Mouse (Mus musculus) hindbrain, embryonic 16.5 days (tissue): ENCODE results near the gene Phlda1. TPM values are rescaled to one million over a fixed set of nuclear protein-coding genes. Genes with fewer than 3 reads are reported as not detected.

ENCODE experiments used
- ATAC-seq: fragments of 200-750 bp; cut with Nextera tagmentation; 2 replicates; pipeline ENCODE4 v1.8.0; 2017; ENCODE audit warnings: moderate TSS enrichment, moderate library complexity
- H3K27ac ChIP-seq: fragments of 300-500 bp; sonication (generic); 2 replicates; pipeline ENCODE4 v1.5.1; 2014; ENCODE audit warnings: low read depth, mild to moderate bottlenecking, control low read depth, low read length, moderate library complexity
- H3K27me3 ChIP-seq: fragments of 300-500 bp; sonication (generic); replicated peaks from 2 replicates; pipeline ENCODE4 v1.6.1; 2014; ENCODE audit warnings: low read length; ENCODE audit not compliant: control insufficient read depth, insufficient read depth
- H3K36me3 ChIP-seq: fragments of 300-500 bp; sonication (generic); 2 replicates; pipeline ENCODE4 v1.6.1; 2014; ENCODE audit warnings: mild to moderate bottlenecking, low read length, moderate library complexity, mixed read lengths; ENCODE audit not compliant: control insufficient read depth, insufficient read depth
- H3K4me1 ChIP-seq: fragments of 300-500 bp; sonication (generic); 2 replicates; pipeline ENCODE4 v1.6.1; 2014; ENCODE audit warnings: low read depth, low read length; ENCODE audit not compliant: control insufficient read depth, insufficient read depth
- H3K4me2 ChIP-seq: fragments of 300-500 bp; sonication (generic); 2 replicates; pipeline ENCODE4 v1.6.1; 2014; ENCODE audit warnings: mild to moderate bottlenecking, low read length, control low read depth, moderate library complexity
- H3K4me3 ChIP-seq: fragments of 300-500 bp; sonication (generic); 2 replicates; pipeline ENCODE4 v1.5.1; 2014; ENCODE audit warnings: mild to moderate bottlenecking, low read length, control low read depth, moderate library complexity
- H3K9ac ChIP-seq: fragments of 300-500 bp; sonication (generic); 2 replicates; pipeline ENCODE4 v1.6.1; 2014; ENCODE audit warnings: low read depth, mild to moderate bottlenecking, control low read depth, low read length, moderate library complexity
- H3K9me3 ChIP-seq: fragments of 300-500 bp; sonication (generic); 2 replicates; pipeline ENCODE4 v1.6.1; 2014; ENCODE audit warnings: mild to moderate bottlenecking, low read length, moderate library complexity; ENCODE audit not compliant: control insufficient read depth
- WGBS: fragments of 180-500 bp; shearing (Covaris S2); extraction: QIAGEN DNeasy Blood & Tissue Kit; methylation state at CpG from one replicate; pipeline ENCODE4 v1.1.7; 2014; 5-methylcytosine and 5-hydroxymethylcytosine counted together
- polyA plus RNA-seq: library from polyadenylated mRNA; unstranded; fragments of >200 nt; fragmentation: Nextera tagmentation; extraction: Ambion mirVana; gene quantifications from 2 replicates; pipeline ENCODE4 v1.2.1, GENCODE M21; 2015

Gene Phlda1
- polyA plus RNA-seq, 1 experiment from 2014 or later, result 54.4 TPM

DNA sequence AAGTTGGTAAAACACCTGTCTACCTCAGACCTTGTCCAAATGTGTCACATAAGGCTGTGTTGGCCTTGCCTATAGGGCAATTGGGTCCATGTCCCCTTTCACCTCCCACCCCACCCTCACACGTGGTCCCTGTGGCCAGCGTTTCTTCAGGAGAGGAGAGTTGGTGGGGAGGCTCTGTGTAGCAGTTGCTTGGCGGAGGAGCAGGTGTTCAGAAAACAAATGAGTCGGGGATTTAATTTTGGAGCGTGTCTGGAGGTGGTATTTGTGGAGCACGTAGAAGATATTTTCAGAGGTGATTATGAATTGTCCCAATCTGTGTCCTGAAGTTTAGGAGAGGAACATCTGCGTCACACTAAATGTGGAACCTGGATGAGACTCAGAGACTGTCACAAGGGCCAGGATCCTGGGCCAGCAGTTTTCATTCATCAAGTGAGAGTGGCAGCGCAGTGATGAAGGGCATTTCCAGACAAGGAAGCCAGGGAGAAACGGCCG is 41.8 kb downstream of the Phlda1 start:
- no peaks in the 10 kb centered on the region for H3K36me3 ChIP-seq
- H3K4me1 ChIP-seq, result no peaks in the 10 kb centered on the region; the same call in 1 of the 2 replicates
- H3K4me2 ChIP-seq, result no peak overlapping the region
- H3K27ac ChIP-seq, result no peak overlapping the region
- no peaks in the 10 kb centered on the region for H3K9me3 ChIP-seq
- H3K4me3 ChIP-seq, result no peak overlapping the region
- H3K27me3 ChIP-seq, result no peaks in the 10 kb centered on the region
- H3K9ac ChIP-seq, result no peak overlapping the region
- WGBS, result 63% methylated on average over 10 of the region's 10 CpGs
- ATAC-seq, result no peak

DNA sequence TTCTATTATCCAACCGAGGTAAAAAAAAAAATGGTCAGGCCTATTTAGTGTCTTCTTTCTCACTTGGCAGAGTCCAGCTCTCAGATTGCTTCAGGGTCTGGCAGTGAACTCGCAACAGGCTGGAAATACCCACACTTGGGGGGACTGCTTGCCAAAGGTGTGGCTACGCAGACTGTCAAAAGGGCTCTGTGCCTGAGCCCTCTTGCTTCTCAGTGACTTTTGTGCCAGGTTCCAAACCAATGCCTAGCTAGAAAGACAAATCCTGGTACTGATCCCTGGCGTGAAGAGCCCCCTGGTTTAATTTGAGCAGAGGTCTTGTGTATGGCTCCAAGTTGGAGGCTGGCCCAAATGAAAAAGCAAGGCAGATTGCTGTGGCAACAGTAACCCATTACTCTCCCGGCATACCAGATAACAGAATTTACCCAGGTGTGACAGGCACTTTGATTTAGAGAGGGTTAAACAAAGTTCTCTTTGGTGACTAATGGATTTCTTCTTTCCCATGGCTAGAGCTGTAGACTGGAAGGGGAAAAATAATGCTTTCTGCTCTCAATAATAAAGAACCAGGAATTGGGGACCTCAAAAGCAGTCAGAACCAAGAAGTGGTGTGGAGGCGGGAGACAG is 44.1 kb downstream of the Phlda1 start:
- peak; percentile 81 for ATAC-seq
- Histone ChIP-seq H3K36me3 (no peaks in the 10 kb centered on the region), H3K27me3 (no peaks in the 10 kb centered on the region), H3K4me1 (no peaks in the 10 kb centered on the region; the same call in 1 of the 2 replicates), H3K9ac (no peak overlapping the region), H3K27ac (no peak overlapping the region), H3K4me2 (no peak overlapping the region), H3K4me3 (no peak overlapping the region), H3K9me3 (no peaks in the 10 kb centered on the region)
- WGBS, result 58% methylated on average over 6 of the region's 6 CpGs

DNA sequence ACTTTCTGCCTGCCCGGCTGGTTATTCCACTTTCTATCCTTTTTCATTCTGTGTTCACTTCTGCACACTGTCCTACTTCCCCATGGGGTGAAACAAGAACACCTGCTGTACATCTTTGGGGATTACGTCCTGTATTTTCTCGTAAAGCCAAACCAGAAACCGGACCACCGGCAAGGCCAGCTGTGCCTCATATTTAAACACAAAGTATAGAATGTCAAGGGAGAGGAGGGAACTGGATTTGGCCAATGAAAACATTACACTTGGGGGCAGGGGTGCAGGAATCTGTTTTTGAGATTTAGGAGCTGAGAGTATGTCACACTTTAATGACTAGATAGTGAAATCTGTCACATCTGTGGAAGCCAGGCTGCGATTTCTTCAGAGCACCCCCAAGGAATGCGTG is 47.6 kb downstream of the Phlda1 start:
- no peaks in the 10 kb centered on the region for H3K27me3 ChIP-seq
- no peak overlapping the region for H3K27ac ChIP-seq
- no peaks in the 10 kb centered on the region; the same call in 1 of the 2 replicates for H3K4me1 ChIP-seq
- H3K9me3 ChIP-seq, result no peaks in the 10 kb centered on the region
- no peak overlapping the region for H3K9ac ChIP-seq
- no peaks in the 10 kb centered on the region for H3K36me3 ChIP-seq
- WGBS, result 85% methylated on average over 7 of the region's 7 CpGs
- no peak for ATAC-seq
- H3K4me3 ChIP-seq, result no peak overlapping the region
- H3K4me2 ChIP-seq, result no peak overlapping the region

DNA sequence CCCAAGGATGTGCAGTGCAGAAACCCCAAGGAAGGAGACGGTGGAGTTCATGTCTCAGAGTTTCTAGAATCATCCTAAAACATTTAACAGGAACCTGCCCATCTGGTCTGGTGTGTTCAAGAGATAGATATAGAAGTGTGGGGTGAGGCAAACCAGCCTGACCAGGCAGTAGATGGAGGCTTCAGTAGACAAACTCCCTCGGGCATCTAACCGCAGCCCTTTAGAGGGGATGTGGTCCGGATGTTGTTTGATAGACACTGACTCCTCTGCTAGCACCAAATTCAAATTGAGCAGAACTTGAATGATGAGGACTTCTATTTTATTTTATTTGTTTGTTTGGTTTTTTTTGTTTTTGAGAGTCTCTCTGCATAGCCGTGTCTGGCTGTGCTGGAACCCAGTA is 48.6 kb downstream of the Phlda1 start:
- H3K9me3 ChIP-seq, result no peaks in the 10 kb centered on the region
- 93% methylated on average over 5 of the region's 5 CpGs for WGBS
- no peak for ATAC-seq
- H3K4me2 ChIP-seq, result no peak overlapping the region
- H3K36me3 ChIP-seq, result no peaks in the 10 kb centered on the region
- H3K9ac ChIP-seq, result no peak overlapping the region
- H3K27me3 ChIP-seq, result no peaks in the 10 kb centered on the region
- peaks cover 2% of the 10 kb centered on the region; the same call in 1 of the 2 replicates for H3K4me1 ChIP-seq
- H3K4me3 ChIP-seq, result no peak overlapping the region
- no peak overlapping the region for H3K27ac ChIP-seq

- 0 out of 2 replicates have a peak, but pooled peaks cover 2% of the 10 kb centered on the region for H3K4me1 ChIP-seq
- H3K4me3 ChIP-seq, result no peak overlapping the region
- no peaks in the 10 kb centered on the region for H3K36me3 ChIP-seq
- ATAC-seq, result no peak
- H3K9me3 ChIP-seq, result no peaks in the 10 kb centered on the region
- no peak overlapping the region for H3K27ac ChIP-seq
- H3K4me2 ChIP-seq, result no peak overlapping the region
- no peak overlapping the region for H3K9ac ChIP-seq
- no peaks in the 10 kb centered on the region for H3K27me3 ChIP-seq
- WGBS, result 86% methylated on average over 5 of the region's 5 CpGs
Observed at GRCm38 (mm10) chr10:111558211-111558610, 52.1 kb downstream of the Phlda1 start.

Other genes with a start within 250 kb of the Phlda1 start
- gene Bbs10, start 207.6 kb upstream of the Phlda1 start, polyA plus RNA-seq, result 4.9 and 5.8 TPM in 2 replicates
- 147 and 161 TPM in 2 replicates for gene Nap1l1, start 33.1 kb upstream of the Phlda1 start, polyA plus RNA-seq